Mouse (Mus musculus) E14TG2a.4 (cell line): Measurements from ENCODE around the gene Farp1.

ENCODE experiments used
- H3K27me3 ChIP-seq: 2 replicates; pipeline ENCODE4 v1.6.1; 2014; ENCODE audit warnings: low read length, control low read depth; ENCODE audit not compliant: insufficient read depth
- H3K36me3 ChIP-seq: 2 replicates; pipeline ENCODE4 v1.6.1; 2014; ENCODE audit warnings: low read length, control low read depth; ENCODE audit not compliant: insufficient read depth
- H3K4me1 ChIP-seq: replicated peaks from 2 replicates; pipeline ENCODE4 v1.6.1; 2014; ENCODE audit warnings: low read depth, low read length, control low read depth
- H3K4me3 ChIP-seq: replicated peaks from 2 replicates; pipeline ENCODE4 v1.5.1; 2014; ENCODE audit warnings: mild to moderate bottlenecking, low read length
- H3K9me3 ChIP-seq: 2 replicates; pipeline ENCODE4 v1.6.1; 2014; ENCODE audit warnings: low read length, control low read depth
- CTCF ChIP-seq: conservative IDR thresholded peaks from 2 replicates; pipeline ENCODE4 v1.5.1; 2014; ENCODE audit warnings: low read length
- NANOG ChIP-seq: IDR thresholded peaks from 2 replicates; pipeline ENCODE4 v1.6.1; 2014; ENCODE audit warnings: borderline replicate concordance, low read length, mixed read lengths
- POU5F1 ChIP-seq: IDR thresholded peaks from 2 replicates; pipeline ENCODE4 v1.6.1; 2014; ENCODE audit warnings: low read length, borderline replicate concordance

Gene Farp1

DNA sequence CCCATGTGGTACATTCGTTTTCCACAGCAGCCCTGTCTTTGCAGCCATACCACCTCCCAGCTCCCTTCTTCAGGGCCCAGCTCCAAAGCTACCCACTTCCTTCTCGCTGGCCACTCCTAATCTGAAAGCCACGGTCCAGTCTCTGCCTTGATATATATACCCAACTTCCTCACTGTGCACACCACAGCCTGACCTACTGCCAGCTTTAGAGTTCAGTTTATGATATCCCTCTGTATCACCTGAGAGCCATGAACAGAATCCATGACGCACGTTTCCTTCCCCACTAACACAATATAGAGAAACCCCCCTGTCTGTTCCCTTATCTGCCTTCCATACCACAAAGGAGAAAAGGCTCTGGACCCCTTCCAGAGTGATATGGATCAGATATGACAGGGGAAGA, 283.4 kb downstream of the Farp1 start:
- Histone ChIP-seq H3K27me3 (no peaks in the 10 kb centered on the region), H3K4me1 (peaks cover 65% of the 10 kb centered on the region), H3K9me3 (no peaks in the 10 kb centered on the region), H3K4me3 (no peak overlapping the region), H3K36me3 (no peaks in the 10 kb centered on the region; the same call in 1 of the 2 replicates)
- TF ChIP-seq NANOG (no peak), CTCF (no peak), POU5F1 (no peak)

DNA sequence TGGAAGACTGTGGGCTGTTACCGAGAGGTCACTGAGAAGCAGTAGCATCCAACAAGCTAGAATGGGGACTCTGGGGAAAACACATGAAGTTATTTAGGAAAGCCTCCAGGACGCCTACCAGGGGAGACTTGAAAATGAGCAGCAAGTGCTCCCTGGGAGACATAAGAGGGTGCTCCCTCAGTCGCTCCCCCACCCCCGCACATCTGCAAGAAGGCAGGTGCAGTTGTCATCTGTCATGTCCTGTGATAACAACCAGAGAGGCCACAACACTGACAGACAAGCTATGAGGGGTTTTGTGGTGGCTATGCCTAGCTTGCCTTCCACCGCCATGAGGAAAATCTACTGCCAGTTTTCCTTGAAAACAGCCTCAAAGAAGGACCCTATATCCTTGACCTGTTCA, 287.1 kb downstream of the Farp1 start:
- no peaks in the 10 kb centered on the region for H3K36me3 ChIP-seq
- no peak for TF ChIP-seq CTCF
- no peak for TF ChIP-seq NANOG
- TF ChIP-seq POU5F1, result no peak
- no peaks in the 10 kb centered on the region for H3K27me3 ChIP-seq
- no peaks in the 10 kb centered on the region for H3K9me3 ChIP-seq
- peaks cover 70% of the 10 kb centered on the region for H3K4me1 ChIP-seq
- no peak overlapping the region for H3K4me3 ChIP-seq

DNA sequence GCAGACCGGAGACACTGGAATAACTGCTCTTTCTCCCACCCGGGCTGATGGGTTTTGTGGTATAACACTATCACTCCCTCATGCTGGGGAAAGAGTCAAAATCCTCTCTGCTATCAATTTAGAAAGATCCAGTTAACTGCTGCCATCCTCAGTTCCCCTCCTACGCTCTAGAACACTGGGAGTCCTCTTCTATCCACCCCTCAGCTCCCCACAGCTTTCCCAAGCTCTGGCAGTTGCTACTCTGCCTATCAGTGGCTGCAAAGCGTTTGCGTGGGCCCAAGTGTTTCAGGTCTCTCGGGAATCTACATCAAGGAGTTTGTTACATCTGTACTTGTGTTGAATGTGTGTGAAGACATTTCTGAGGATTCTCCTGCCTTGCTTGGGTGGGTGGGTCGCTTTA, 287.6 kb downstream of the Farp1 start:
- no peak for TF ChIP-seq NANOG
- TF ChIP-seq CTCF, result no peak
- no peak for TF ChIP-seq POU5F1
- no peaks in the 10 kb centered on the region for H3K36me3 ChIP-seq
- H3K27me3 ChIP-seq, result no peaks in the 10 kb centered on the region
- H3K4me3 ChIP-seq, result no peak overlapping the region
- H3K4me1 ChIP-seq, result peaks cover 72% of the 10 kb centered on the region
- no peaks in the 10 kb centered on the region for H3K9me3 ChIP-seq

DNA sequence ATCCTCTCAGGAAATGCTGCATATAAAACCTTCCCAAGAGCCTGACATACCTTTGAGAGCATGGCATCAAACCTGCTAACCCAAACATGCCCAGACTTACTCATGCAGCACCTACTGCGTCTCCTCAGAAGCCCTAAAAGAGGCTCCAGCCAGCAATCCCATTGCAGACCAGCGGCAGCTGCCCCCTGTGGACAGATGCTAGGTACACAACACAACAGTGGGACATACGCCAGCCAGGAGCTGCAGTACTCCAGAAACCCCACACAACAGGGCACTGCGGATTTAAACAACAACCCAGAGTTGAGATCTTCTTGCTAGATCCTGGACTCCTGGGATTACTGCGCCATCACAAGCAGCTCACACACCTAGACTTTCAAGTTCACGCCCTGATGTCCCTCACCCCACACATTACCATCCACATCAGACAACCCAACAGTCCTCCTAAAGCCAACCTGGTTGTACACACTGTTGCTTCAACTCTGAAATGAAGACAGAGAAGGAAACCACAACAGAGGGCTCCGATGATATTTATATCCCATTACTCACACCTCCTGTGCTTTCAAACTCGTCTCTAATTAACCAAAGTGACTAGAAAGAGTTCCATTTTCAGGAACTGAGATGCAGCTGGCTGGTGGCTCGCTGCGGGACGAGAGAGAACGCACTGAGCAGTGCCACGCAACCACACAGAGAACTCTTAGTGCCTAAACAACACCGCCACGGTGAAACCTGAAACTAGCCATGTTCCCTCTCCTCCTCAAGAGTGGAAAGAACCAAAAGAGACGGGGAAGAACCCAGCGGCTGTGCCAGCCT, 289.7 kb downstream of the Farp1 start:
- no peaks in the 10 kb centered on the region for H3K27me3 ChIP-seq
- no peaks in the 10 kb centered on the region for H3K36me3 ChIP-seq
- TF ChIP-seq NANOG, result no peak
- TF ChIP-seq POU5F1, result no peak
- TF ChIP-seq CTCF, result no peak
- peaks cover 72% of the 10 kb centered on the region for H3K4me1 ChIP-seq
- no peaks in the 10 kb centered on the region for H3K9me3 ChIP-seq
- no peak overlapping the region for H3K4me3 ChIP-seq

DNA sequence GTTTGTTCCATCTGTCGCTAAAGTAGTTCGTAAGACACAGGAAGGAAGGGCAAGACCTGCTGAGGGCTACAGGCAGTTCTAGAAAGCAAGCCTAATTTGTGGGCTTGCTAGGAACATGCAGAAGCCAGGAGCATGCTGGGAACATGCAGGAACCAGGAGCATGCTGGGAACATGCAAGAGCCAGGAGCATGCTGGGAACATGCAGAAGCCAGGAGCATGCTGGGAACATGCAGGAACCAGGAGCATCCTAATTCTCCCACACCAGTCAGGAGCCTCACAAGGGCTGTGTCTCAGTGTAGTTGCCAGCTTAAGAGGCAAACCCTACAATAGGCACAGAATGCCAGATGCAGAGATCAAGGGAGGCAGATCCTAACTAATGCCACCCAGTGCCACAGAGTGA, 291.4 kb downstream of the Farp1 start:
- no peak overlapping the region for H3K4me3 ChIP-seq
- no peak for TF ChIP-seq POU5F1
- no peak for TF ChIP-seq CTCF
- no peaks in the 10 kb centered on the region for H3K27me3 ChIP-seq
- H3K9me3 ChIP-seq, result no peaks in the 10 kb centered on the region
- H3K4me1 ChIP-seq, result peaks cover 88% of the 10 kb centered on the region
- H3K36me3 ChIP-seq, result 0 out of 2 replicates have a peak, but pooled peaks cover 2% of the 10 kb centered on the region

DNA sequence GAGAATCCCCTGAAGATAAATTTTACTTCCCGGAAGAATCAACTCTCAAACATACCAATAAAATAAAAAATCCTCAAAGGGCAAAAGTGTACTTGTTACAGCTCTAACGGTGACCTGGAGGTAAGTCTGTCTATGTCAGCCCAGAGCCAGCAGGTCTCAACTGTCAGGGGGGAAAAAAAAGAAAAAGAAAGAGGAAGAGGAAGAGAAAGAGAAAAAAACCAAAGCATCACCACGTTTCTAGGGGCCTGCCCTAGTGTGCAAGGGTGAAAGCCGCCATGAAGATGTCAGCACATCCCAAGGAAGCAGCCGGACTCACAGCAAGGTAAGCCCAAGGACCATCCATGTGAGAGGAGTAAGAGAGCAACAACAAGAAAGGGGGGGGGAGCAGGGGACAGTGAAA, 293.9 kb downstream of the Farp1 start:
- no peaks in the 10 kb centered on the region for H3K9me3 ChIP-seq
- no peaks in the 10 kb centered on the region for H3K27me3 ChIP-seq

DNA sequence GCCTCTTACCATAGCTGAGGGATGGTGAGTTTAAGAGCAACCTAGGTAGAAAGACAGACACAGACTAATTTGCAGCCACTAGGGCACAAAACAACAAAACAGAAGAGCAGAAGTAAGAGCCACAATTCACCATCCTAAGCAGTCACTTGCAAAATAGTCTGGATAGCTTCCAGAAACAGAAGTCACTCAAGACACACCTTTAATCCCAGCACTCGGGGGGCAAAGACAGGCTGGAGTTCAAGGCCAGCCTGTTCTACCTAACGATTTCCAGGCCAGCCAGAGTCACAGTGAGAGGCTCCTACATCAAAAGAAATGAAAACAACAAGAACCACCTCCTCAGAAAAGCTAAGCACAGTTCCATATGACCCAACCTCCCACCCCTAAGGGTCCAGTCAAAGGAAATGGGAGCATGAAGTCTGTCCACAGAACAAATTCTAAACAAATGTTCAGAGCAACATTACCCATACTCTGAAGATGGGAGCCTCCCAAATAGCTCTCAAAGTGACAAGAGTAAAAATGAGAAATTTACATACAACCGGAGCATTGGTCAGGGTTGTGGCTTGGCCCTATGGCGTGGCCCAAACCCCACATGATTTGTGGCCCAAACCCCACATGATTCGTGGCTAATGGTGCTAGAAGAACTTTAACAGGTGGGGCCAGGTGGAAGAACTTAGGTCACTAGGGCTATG, 294.5 kb downstream of the Farp1 start:
- no peaks in the 10 kb centered on the region for H3K27me3 ChIP-seq
- TF ChIP-seq CTCF (no peak), NANOG (no peak), POU5F1 (no peak)
- H3K9me3 ChIP-seq, result no peaks in the 10 kb centered on the region
- peaks cover 19% of the 10 kb centered on the region for H3K36me3 ChIP-seq
- H3K4me1 ChIP-seq, result peaks cover 83% of the 10 kb centered on the region
- H3K4me3 ChIP-seq, result no peak overlapping the region

More for the DNA sequence above, 293.9 kb downstream of the Farp1 start:
- TF ChIP-seq NANOG (no peak), CTCF (no peak), POU5F1 (no peak)
- H3K4me3 ChIP-seq, result no peak overlapping the region
- peaks cover 15% of the 10 kb centered on the region for H3K36me3 ChIP-seq
- peaks cover 84% of the 10 kb centered on the region for H3K4me1 ChIP-seq

DNA sequence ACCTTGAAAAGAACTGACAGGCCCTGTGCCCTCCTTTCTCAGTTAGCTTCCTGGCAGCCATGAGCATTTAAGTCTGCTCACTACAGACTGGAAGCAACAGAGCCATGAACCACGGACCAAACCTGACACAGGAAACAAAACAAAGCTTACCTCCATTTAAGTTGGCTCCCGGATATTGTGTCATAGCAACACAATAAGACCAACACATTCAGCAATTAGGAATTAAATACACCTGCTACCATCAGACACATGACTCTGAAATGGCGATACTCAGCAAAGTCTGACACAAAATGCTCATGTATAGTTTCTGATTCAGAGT, 295.0 kb downstream of the Farp1 start:
- peaks cover 21% of the 10 kb centered on the region for H3K36me3 ChIP-seq
- H3K27me3 ChIP-seq, result no peaks in the 10 kb centered on the region
- no peak overlapping the region for H3K4me3 ChIP-seq
- no peaks in the 10 kb centered on the region for H3K9me3 ChIP-seq
- peaks cover 78% of the 10 kb centered on the region for H3K4me1 ChIP-seq
- no peak for TF ChIP-seq CTCF
- TF ChIP-seq NANOG, result no peak
- TF ChIP-seq POU5F1, result no peak
